Mouse (Mus musculus): Measurements from ENCODE around the gene P3h4. TPM values are rescaled to one million over a fixed set of nuclear protein-coding genes. Genes with fewer than 3 reads are reported as not detected.

The P3h4 gene
- polyA plus RNA-seq, 1 experiment from 2014 or later, result 0.10 TPM

- H3K36me3 ChIP-seq (ENCODE audit: inconsistent target), result no peaks in the 10 kb centered on the region
- no peaks in the 10 kb centered on the region for H3K79me2 ChIP-seq (ENCODE audit: inconsistent target)
- WGBS (ENCODE audit: missing documents), result 95% methylated on average over 9 of the region's 9 CpGs
- no peak overlapping the region for H3K27ac ChIP-seq
- no peak overlapping the region for H3K4me3 ChIP-seq (ENCODE audit: inconsistent target)
Measured at GRCm38 (mm10) chr11:100391081-100391883, 23.4 kb downstream of the P3h4 start.

GRCm38 (mm10) chr11:100389931-100390445, 24.6 kb downstream of the P3h4 start:
- H3K36me3 ChIP-seq (ENCODE audit: inconsistent target), result no peaks in the 10 kb centered on the region
- WGBS (ENCODE audit: missing documents), result 93% methylated on average over 8 of the region's 8 CpGs

DNA sequence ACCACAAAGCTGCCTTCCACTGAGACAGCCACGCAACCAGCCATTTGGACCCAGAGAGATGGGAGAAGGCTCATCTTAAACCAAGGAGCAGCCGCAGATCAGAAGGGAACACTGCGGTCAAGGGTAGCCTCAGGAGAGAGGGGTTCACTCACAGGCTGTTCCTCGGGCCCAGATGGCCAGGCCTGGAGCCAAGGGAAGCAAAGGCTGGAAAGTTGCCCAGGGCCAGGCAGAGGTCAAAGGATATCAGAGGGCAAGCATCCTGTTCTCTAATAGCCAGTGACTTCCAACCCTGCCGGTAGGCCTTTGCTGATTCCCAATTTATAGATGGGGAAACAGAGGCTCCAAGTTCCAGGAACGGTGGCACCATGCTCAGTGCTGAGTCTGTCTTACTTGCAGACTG, 26.0 kb downstream of the P3h4 start:
- Histone ChIP-seq H3K36me3 (ENCODE audit: inconsistent target) (no peaks in the 10 kb centered on the region), H3K27ac (no peak overlapping the region), H3K79me2 (ENCODE audit: inconsistent target) (no peaks in the 10 kb centered on the region), H3K4me3 (ENCODE audit: inconsistent target) (no peak overlapping the region)
- WGBS (ENCODE audit: missing documents), result 85% methylated on average over 6 of the region's 6 CpGs

More at GRCm38 (mm10) chr11:100389931-100390445, 24.6 kb downstream of the P3h4 start:
- Histone ChIP-seq H3K79me2 (ENCODE audit: inconsistent target) (no peaks in the 10 kb centered on the region), H3K27ac (no peak overlapping the region), H3K4me3 (ENCODE audit: inconsistent target) (no peak overlapping the region)

DNA sequence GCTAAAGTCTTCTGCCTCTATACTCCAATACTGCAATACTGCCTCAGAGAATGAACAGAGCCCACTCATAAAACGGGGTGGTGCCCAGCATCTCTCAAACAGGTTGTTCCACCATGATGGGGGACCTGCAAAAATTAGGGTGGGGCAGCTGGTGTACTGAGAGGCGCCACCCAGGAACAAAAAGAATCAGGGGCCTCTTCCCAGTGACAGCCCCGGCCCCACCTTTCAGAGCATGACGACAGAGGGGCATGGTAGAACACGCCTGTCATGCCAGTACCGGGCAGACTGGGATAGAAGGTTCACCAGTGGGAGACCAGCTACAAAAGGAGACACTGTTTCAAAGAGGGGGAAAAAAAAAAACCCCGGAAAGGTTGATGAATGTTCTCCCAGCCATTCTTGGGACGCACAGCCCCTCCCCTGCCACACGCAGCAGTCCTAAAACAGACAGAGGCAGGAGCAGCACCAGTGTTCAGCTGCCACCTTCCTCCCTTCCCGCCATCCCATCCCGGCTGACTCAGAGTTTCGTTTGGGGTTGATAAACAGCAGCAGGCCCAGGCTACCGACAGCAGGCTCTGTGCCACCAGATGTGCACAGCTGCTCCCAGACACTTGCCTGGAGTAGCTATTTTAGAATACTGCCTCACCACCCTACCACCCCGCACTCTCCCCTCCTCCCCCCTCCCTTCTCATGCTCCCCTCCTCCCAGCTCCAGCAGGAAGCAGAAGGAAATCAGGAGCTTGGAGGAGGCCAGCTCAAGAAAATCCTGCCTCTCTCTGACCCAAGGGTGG, 26.9 kb downstream of the P3h4 start:
- no peaks in the 10 kb centered on the region for H3K79me2 ChIP-seq (ENCODE audit: inconsistent target)
- H3K27ac ChIP-seq, result no peak overlapping the region
- H3K4me3 ChIP-seq (ENCODE audit: inconsistent target), result no peak overlapping the region
- no peaks in the 10 kb centered on the region for H3K36me3 ChIP-seq (ENCODE audit: inconsistent target)
- WGBS (ENCODE audit: missing documents), result 83% methylated on average over 14 of the region's 14 CpGs

DNA sequence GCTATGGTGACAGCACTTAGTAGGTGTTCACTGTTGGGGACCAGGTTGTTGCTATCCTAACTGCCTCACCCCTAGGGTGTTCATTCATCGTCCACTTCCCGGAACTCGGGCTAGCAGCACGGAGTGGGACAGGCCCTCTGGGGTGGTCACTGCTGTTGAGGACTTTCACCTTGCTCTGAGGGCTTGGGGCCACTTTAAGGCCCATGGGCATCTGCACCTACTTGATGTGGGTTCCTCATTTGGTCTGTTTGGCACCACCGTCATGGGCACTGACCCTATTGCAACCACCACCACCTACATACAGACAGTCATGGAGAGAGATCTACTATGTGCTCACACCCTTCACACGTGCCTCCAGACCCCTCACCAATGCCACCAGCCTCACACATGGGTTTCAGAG, 27.5 kb downstream of the P3h4 start:
- Histone ChIP-seq H3K36me3 (ENCODE audit: inconsistent target) (no peaks in the 10 kb centered on the region), H3K79me2 (ENCODE audit: inconsistent target) (no peaks in the 10 kb centered on the region), H3K27ac (no peak overlapping the region), H3K4me3 (ENCODE audit: inconsistent target) (no peak overlapping the region)
- WGBS (ENCODE audit: missing documents), result 89% methylated on average over 6 of the region's 6 CpGs

DNA sequence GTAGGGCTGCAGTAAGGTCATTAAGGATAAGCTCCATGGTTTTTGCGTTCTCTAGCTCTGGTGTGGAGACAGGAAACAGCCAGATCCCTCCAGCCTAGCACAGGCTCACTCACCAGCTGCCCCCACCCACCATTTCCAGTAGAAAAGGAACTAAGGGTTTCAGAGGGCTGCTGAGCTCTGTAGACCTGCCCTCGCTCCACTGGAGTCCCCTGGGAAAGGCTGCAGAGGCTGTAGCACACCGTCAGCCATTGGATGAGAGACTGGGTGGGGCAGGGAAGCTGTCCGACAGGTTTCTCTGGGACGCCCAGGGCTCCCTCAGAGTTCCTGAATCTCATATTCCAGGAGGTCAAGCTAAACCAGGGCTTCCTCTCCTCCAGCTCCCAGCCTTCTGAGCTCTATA, 28.1 kb downstream of the P3h4 start:
- no peak overlapping the region for H3K4me3 ChIP-seq (ENCODE audit: inconsistent target)
- no peak overlapping the region for H3K27ac ChIP-seq
- no peaks in the 10 kb centered on the region for H3K36me3 ChIP-seq (ENCODE audit: inconsistent target)
- no peaks in the 10 kb centered on the region for H3K79me2 ChIP-seq (ENCODE audit: inconsistent target)
- 85% methylated on average over 5 of the region's 5 CpGs for WGBS (ENCODE audit: missing documents)

- Histone ChIP-seq H3K36me3 (ENCODE audit: inconsistent target) (no peaks in the 10 kb centered on the region), H3K27ac (no peak overlapping the region), H3K4me3 (ENCODE audit: inconsistent target) (no peak overlapping the region), H3K79me2 (ENCODE audit: inconsistent target) (no peaks in the 10 kb centered on the region)
- WGBS (ENCODE audit: missing documents), result 94% methylated on average over 3 of the region's 3 CpGs
Measured at GRCm38 (mm10) chr11:100385016-100385415, 29.6 kb downstream of the P3h4 start.

GRCm38 (mm10) chr11:100382682-100383081, 32.0 kb downstream of the P3h4 start:
- Histone ChIP-seq H3K4me3 (ENCODE audit: inconsistent target) (no peak overlapping the region), H3K79me2 (ENCODE audit: inconsistent target) (no peaks in the 10 kb centered on the region), H3K27ac (no peak overlapping the region), H3K36me3 (ENCODE audit: inconsistent target) (no peaks in the 10 kb centered on the region)
- 85% methylated on average over 6 of the region's 6 CpGs for WGBS (ENCODE audit: missing documents)

GRCm38 (mm10) chr11:100379311-100379710, 35.3 kb downstream of the P3h4 start:
- Histone ChIP-seq H3K27ac (no peak overlapping the region), H3K36me3 (ENCODE audit: inconsistent target) (no peaks in the 10 kb centered on the region), H3K4me3 (ENCODE audit: inconsistent target) (no peak overlapping the region), H3K79me2 (ENCODE audit: inconsistent target) (no peaks in the 10 kb centered on the region)
- WGBS (ENCODE audit: missing documents), result 78% methylated on average over 4 of the region's 4 CpGs

GRCm38 (mm10) chr11:100378446-100378845, 36.2 kb downstream of the P3h4 start:
- H3K27ac ChIP-seq, result no peak overlapping the region
- no peaks in the 10 kb centered on the region for H3K36me3 ChIP-seq (ENCODE audit: inconsistent target)
- no peaks in the 10 kb centered on the region for H3K79me2 ChIP-seq (ENCODE audit: inconsistent target)
- H3K4me3 ChIP-seq (ENCODE audit: inconsistent target), result no peak overlapping the region
- 77% methylated on average over 5 of the region's 5 CpGs for WGBS (ENCODE audit: missing documents)

DNA sequence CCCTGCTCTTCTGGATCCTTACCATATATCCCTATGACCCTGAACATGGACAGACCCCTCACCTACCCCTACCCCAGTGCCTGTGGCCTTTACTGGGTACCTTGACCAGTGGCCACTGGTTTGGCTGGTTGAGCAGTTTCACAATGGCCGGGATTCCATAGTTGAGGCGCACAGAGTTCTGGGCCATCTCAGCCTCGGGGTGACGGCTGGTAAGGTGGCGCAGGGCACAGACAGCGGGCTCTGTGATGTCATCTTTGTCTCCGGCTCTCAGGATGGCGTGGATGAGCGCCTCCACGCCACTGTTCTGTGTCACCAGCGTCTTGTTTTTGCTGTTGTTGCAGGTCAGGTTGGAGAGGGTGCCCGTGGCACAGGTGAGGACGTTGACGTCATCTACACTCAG, 36.6 kb downstream of the P3h4 start:
- Histone ChIP-seq H3K36me3 (ENCODE audit: inconsistent target) (no peaks in the 10 kb centered on the region), H3K79me2 (ENCODE audit: inconsistent target) (no peaks in the 10 kb centered on the region), H3K4me3 (ENCODE audit: inconsistent target) (no peak overlapping the region), H3K27ac (no peak overlapping the region)
- 90% methylated on average over 14 of the region's 14 CpGs for WGBS (ENCODE audit: missing documents)

- 96% methylated on average over 21 of the region's 21 CpGs for WGBS (ENCODE audit: missing documents)
- no peaks in the 10 kb centered on the region for H3K79me2 ChIP-seq (ENCODE audit: inconsistent target)
- H3K27ac ChIP-seq, result no peak overlapping the region
- no peak overlapping the region for H3K4me3 ChIP-seq (ENCODE audit: inconsistent target)
- H3K36me3 ChIP-seq (ENCODE audit: inconsistent target), result no peaks in the 10 kb centered on the region
Measured at GRCm38 (mm10) chr11:100376746-100377389, 37.8 kb downstream of the P3h4 start.

DNA sequence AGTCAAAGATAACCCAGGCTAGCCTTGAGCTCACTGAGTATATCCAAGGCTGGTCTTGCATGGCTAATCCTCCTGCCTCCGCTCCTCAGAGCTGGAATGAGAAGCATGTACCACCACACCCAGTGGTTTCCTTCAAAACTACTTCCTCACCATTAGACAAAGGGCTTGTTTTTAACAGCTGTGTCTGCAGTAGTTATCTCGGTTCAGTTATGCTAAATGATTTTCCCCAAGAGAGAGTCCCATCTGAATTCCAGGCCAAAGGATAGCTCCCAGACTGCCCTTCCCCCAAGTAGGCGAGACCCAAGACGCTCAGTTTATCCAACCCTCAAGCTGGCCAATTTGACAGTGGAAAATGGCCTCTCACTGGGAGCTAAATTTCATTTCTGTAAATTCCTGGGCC, 38.6 kb downstream of the P3h4 start:
- 84% methylated on average over 4 of the region's 4 CpGs for WGBS (ENCODE audit: missing documents)
- Histone ChIP-seq H3K36me3 (ENCODE audit: inconsistent target) (no peaks in the 10 kb centered on the region), H3K27ac (no peak overlapping the region), H3K79me2 (ENCODE audit: inconsistent target) (no peaks in the 10 kb centered on the region), H3K4me3 (ENCODE audit: inconsistent target) (no peak overlapping the region)

DNA sequence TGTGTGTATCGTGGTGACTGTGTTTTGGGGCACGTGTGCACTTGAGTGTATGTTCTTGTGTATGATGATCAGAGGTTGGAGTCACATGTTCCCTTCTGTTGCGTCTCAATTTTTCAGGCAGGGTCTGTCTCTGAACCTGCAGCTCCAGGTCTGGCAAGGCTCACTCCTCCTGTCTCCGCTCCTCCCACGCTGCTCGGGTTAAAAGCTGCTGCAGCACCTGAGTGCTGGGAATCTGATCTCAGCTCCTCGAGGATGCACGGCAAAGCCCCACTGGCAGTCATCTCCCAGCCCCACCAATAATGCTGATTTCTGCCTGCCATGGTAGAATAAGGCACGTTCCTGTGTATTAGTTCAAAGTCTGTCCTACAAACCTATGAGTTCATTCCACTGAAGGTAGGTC, 39.5 kb downstream of the P3h4 start:
- no peaks in the 10 kb centered on the region for H3K79me2 ChIP-seq (ENCODE audit: inconsistent target)
- WGBS (ENCODE audit: missing documents), result 97% methylated on average over 8 of the region's 9 CpGs
- no peaks in the 10 kb centered on the region for H3K36me3 ChIP-seq (ENCODE audit: inconsistent target)
- no peak overlapping the region for H3K4me3 ChIP-seq (ENCODE audit: inconsistent target)
- no peak overlapping the region for H3K27ac ChIP-seq
